Mouse (Mus musculus) liver, embryonic 14.5 days (tissue): Measurements from ENCODE around the gene Micu1.

Source experiments
- CTCF ChIP-seq: IDR thresholded peaks from 2 replicates; pipeline ENCODE4 v1.5.1; 2016; ENCODE audit warnings: antibody characterized with exemption, low read depth, control low read depth
- EP300 ChIP-seq: IDR thresholded peaks from 2 replicates; pipeline ENCODE4 v1.6.1; 2016; ENCODE audit warnings: antibody characterized with exemption, low read depth

DNA sequence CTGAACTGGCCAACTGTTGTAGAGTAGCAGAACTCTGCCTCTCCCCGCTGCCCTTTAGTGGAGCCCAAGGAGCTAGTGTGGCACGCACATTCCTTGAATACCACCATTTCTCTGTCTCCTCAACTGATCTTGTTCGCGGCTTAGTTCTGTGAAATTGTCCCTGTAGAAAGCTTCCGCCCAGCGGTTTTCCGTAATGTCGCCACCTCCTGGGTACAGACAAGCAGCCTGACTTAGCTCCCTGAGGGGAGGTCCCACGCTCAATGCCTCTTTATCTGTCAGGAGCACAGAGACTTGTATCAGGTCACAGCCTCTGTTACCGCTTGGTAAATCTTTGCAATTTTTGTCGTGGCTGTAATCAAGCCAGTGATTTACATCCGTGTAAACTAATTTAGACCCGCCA is 110.7 kb downstream of the Micu1 start:
- peak; percentile 62 for TF ChIP-seq CTCF
- TF ChIP-seq EP300, result no peak
